Mouse (Mus musculus) hindbrain, embryonic 13.5 days (tissue): ENCODE measurements around the gene Prcc. TPM values are rescaled to one million over a fixed set of nuclear protein-coding genes. Genes with fewer than 3 reads are reported as not detected.
"Not testable (repeated sequence)": the region's sequence is repeated elsewhere in the genome, so short reads cannot be mapped to it uniquely, and the experiment has no call there.

ENCODE experiments used
- ATAC-seq: fragments of 200-750 bp; cut with Nextera tagmentation; 2 replicates; pipeline ENCODE4 v1.8.0; 2017; ENCODE audit warnings: moderate TSS enrichment; ENCODE audit not compliant: low FRiP score
- H3K27ac ChIP-seq: fragments of 300-500 bp; sonication (generic); 2 replicates; pipeline ENCODE4 v1.5.1; 2015; ENCODE audit warnings: inconsistent platforms, mild to moderate bottlenecking, moderate library complexity
- H3K27me3 ChIP-seq: fragments of 300-500 bp; sonication (generic); 2 replicates; pipeline ENCODE4 v1.6.1; 2015; ENCODE audit warnings: mild to moderate bottlenecking, inconsistent platforms
- H3K36me3 ChIP-seq: fragments of 300-500 bp; sonication (generic); 2 replicates; pipeline ENCODE4 v1.6.1; 2015; ENCODE audit warnings: mild to moderate bottlenecking, inconsistent platforms
- H3K4me1 ChIP-seq: fragments of 300-500 bp; sonication (generic); replicated peaks from 2 replicates; pipeline ENCODE4 v1.6.1; 2015; ENCODE audit warnings: inconsistent platforms
- H3K4me2 ChIP-seq: fragments of 300-500 bp; sonication (generic); 2 replicates; pipeline ENCODE4 v1.6.1; 2015; ENCODE audit warnings: inconsistent platforms, mild to moderate bottlenecking, moderate library complexity
- H3K4me3 ChIP-seq: fragments of 300-500 bp; sonication (generic); 2 replicates; pipeline ENCODE4 v1.5.1; 2015; ENCODE audit warnings: mild to moderate bottlenecking, inconsistent platforms
- H3K9ac ChIP-seq: fragments of 300-500 bp; sonication (generic); 2 replicates; pipeline ENCODE4 v1.6.1; 2015; ENCODE audit warnings: mild to moderate bottlenecking, inconsistent platforms
- H3K9me3 ChIP-seq: fragments of 300-500 bp; sonication (generic); 2 replicates; pipeline ENCODE4 v1.6.1; 2016; ENCODE audit warnings: inconsistent platforms
- WGBS: fragments of 180-500 bp; shearing (Covaris S2); methylation state at CpG from one replicate; pipeline ENCODE4 v1.1.7; 2015; 5-methylcytosine and 5-hydroxymethylcytosine counted together
- polyA plus RNA-seq: library from polyadenylated mRNA; unstranded; fragments of >200 nt; fragmentation: Nextera tagmentation; extraction: Ambion mirVana; gene quantifications from 2 replicates; pipeline ENCODE4 v1.2.1, GENCODE M21; 2015

Prcc gene
- polyA plus RNA-seq, 1 experiment from 2014 or later = 15.5 TPM

GRCm38 (mm10) chr3:87916990-87917389 is 31.6 kb upstream of the Prcc start:
- no peak for ATAC-seq
- H3K9ac ChIP-seq = no peak overlapping the region
- H3K4me1 ChIP-seq = peaks cover 17% of the 10 kb centered on the region
- H3K4me2 ChIP-seq = no peak overlapping the region
- H3K9me3 ChIP-seq = no peaks in the 10 kb centered on the region
- no peak overlapping the region for H3K27ac ChIP-seq
- H3K27me3 ChIP-seq = no peaks in the 10 kb centered on the region
- 98% methylated on average over 1 of the region's 1 CpGs for WGBS
- no peak overlapping the region for H3K4me3 ChIP-seq
- H3K36me3 ChIP-seq = peaks cover 44% of the 10 kb centered on the region

GRCm38 (mm10) chr3:87913891-87914290 is 28.5 kb upstream of the Prcc start:
- H3K9ac ChIP-seq = no peak overlapping the region
- no peak overlapping the region for H3K27ac ChIP-seq
- H3K4me2 ChIP-seq = no peak overlapping the region
- peaks cover 26% of the 10 kb centered on the region for H3K4me1 ChIP-seq
- ATAC-seq = no peak
- no peak overlapping the region for H3K4me3 ChIP-seq
- WGBS = 97% methylated on average over 10 of the region's 10 CpGs
- H3K9me3 ChIP-seq = no peaks in the 10 kb centered on the region
- no peaks in the 10 kb centered on the region for H3K27me3 ChIP-seq
- peaks cover 41% of the 10 kb centered on the region for H3K36me3 ChIP-seq

GRCm38 (mm10) chr3:87913491-87913890 is 28.1 kb upstream of the Prcc start:
- H3K36me3 ChIP-seq = peaks cover 41% of the 10 kb centered on the region
- 84% methylated on average over 7 of the region's 7 CpGs for WGBS

GRCm38 (mm10) chr3:87910573-87911141 is 25.2 kb upstream of the Prcc start:
- Histone ChIP-seq H3K27me3 (no peaks in the 10 kb centered on the region), H3K4me2 (peak overlapping the region; percentile 59), H3K36me3 (peaks cover 26% of the 10 kb centered on the region), H3K9ac (peak overlapping the region; percentile 68), H3K4me1 (peaks cover 43% of the 10 kb centered on the region), H3K27ac (peak overlapping the region; percentile 88), H3K4me3 (peak overlapping the region; percentile 44), H3K9me3 (no peaks in the 10 kb centered on the region)
- 0% methylated on average over 12 of the region's 12 CpGs for WGBS
- ATAC-seq = 0 out of 2 replicates have a peak, but pooled peaks have one; percentile 12

More at GRCm38 (mm10) chr3:87913491-87913890, 28.1 kb upstream of the Prcc start:
- H3K4me2 ChIP-seq = no peak overlapping the region
- H3K27me3 ChIP-seq = no peaks in the 10 kb centered on the region
- no peak overlapping the region for H3K27ac ChIP-seq
- no peak overlapping the region for H3K4me3 ChIP-seq
- H3K9me3 ChIP-seq = no peaks in the 10 kb centered on the region
- H3K9ac ChIP-seq = no peak overlapping the region
- peaks cover 28% of the 10 kb centered on the region for H3K4me1 ChIP-seq
- ATAC-seq = no peak

- Histone ChIP-seq H3K4me2 (peak overlapping the region; percentile 59), H3K36me3 (peaks cover 20% of the 10 kb centered on the region), H3K27ac (peak overlapping the region; percentile 88), H3K4me1 (peaks cover 43% of the 10 kb centered on the region), H3K9me3 (no peaks in the 10 kb centered on the region), H3K4me3 (peak overlapping the region; percentile 44), H3K9ac (peak overlapping the region; percentile 68), H3K27me3 (no peaks in the 10 kb centered on the region)
- ATAC-seq = no peak
- WGBS = 2% methylated on average over 4 of the region's 4 CpGs
Measured at GRCm38 (mm10) chr3:87909874-87910273, 24.5 kb upstream of the Prcc start.

GRCm38 (mm10) chr3:87909381-87909780 is 24.0 kb upstream of the Prcc start:
- 88% methylated on average over 2 of the region's 2 CpGs for WGBS
- no peak overlapping the region for H3K4me3 ChIP-seq
- peaks cover 15% of the 10 kb centered on the region for H3K36me3 ChIP-seq
- H3K9me3 ChIP-seq = no peaks in the 10 kb centered on the region
- H3K27me3 ChIP-seq = no peaks in the 10 kb centered on the region
- peak overlapping the region; percentile 88 for H3K27ac ChIP-seq
- H3K9ac ChIP-seq = peak overlapping the region; percentile 68; the same call in 1 of the 2 replicates
- H3K4me2 ChIP-seq = no peak overlapping the region
- H3K4me1 ChIP-seq = peaks cover 43% of the 10 kb centered on the region
- no peak for ATAC-seq

GRCm38 (mm10) chr3:87907906-87908305 is 22.5 kb upstream of the Prcc start:
- peak overlapping the region; percentile 94 for H3K9ac ChIP-seq
- peak overlapping the region; percentile 96 for H3K27ac ChIP-seq
- peaks cover 43% of the 10 kb centered on the region for H3K4me1 ChIP-seq
- ATAC-seq = no peak
- no peaks in the 10 kb centered on the region for H3K27me3 ChIP-seq
- H3K4me2 ChIP-seq = peak overlapping the region; percentile 91
- peak overlapping the region; percentile 98 for H3K4me3 ChIP-seq
- H3K9me3 ChIP-seq = no peaks in the 10 kb centered on the region
- no peaks in the 10 kb centered on the region; the same call in 1 of the 2 replicates for H3K36me3 ChIP-seq
- WGBS = 17% methylated on average over 1 of the region's 1 CpGs

GRCm38 (mm10) chr3:87906981-87907857 is 21.8 kb upstream of the Prcc start:
- Histone ChIP-seq H3K36me3 (no peaks in the 10 kb centered on the region), H3K4me3 (peak overlapping the region; percentile 98), H3K9me3 (no peaks in the 10 kb centered on the region), H3K4me1 (peaks cover 43% of the 10 kb centered on the region), H3K27me3 (no peaks in the 10 kb centered on the region), H3K9ac (peak overlapping the region; percentile 94), H3K4me2 (peak overlapping the region; percentile 91), H3K27ac (peak overlapping the region; percentile 96)
- under 1% methylated on average over 27 of the region's 27 CpGs for WGBS
- no peak for ATAC-seq

- WGBS = under 1% methylated on average over 23 of the region's 47 CpGs
Measured at GRCm38 (mm10) chr3:87906601-87906980, 21.2 kb upstream of the Prcc start.

GRCm38 (mm10) chr3:87905880-87906485 is 20.6 kb upstream of the Prcc start, which contains the start of gene Hdgf:
Gene Hdgf, plus strand, starts transcription at chr3:87906321.
- Histone ChIP-seq H3K27me3 (no peaks in the 10 kb centered on the region), H3K4me3 (peak within 1 kb of the TSS; percentile 98), H3K27ac (peak within 1 kb of the TSS; percentile 96), H3K4me1 (peaks cover 40% of the 10 kb centered on the region), H3K36me3 (no peaks in the 10 kb centered on the region), H3K9ac (peak within 1 kb of the TSS; percentile 94), H3K9me3 (no peaks in the 10 kb centered on the region), H3K4me2 (peak within 1 kb of the TSS; percentile 91)
- under 1% methylated on average over 57 of the region's 57 CpGs for WGBS
- ATAC-seq = peak; percentile 95

More at GRCm38 (mm10) chr3:87906601-87906980, 21.2 kb upstream of the Prcc start:
- Histone ChIP-seq H3K9ac (peak overlapping the region; percentile 94), H3K4me1 (peaks cover 43% of the 10 kb centered on the region), H3K4me3 (peak overlapping the region; percentile 98), H3K27me3 (no peaks in the 10 kb centered on the region), H3K9me3 (no peaks in the 10 kb centered on the region), H3K4me2 (peak overlapping the region; percentile 91), H3K27ac (peak overlapping the region; percentile 96), H3K36me3 (no peaks in the 10 kb centered on the region)
- ATAC-seq = peak; percentile 44

GRCm38 (mm10) chr3:87903821-87904220 is 18.4 kb upstream of the Prcc start:
- no peak overlapping the region for H3K9ac ChIP-seq
- no peaks in the 10 kb centered on the region for H3K27me3 ChIP-seq
- peaks cover 18% of the 10 kb centered on the region for H3K4me1 ChIP-seq
- H3K9me3 ChIP-seq = no peaks in the 10 kb centered on the region
- H3K27ac ChIP-seq = no peak overlapping the region
- H3K4me3 ChIP-seq = no peak overlapping the region
- no peaks in the 10 kb centered on the region for H3K36me3 ChIP-seq
- H3K4me2 ChIP-seq = no peak overlapping the region
- WGBS = 53% methylated on average over 5 of the region's 5 CpGs
- ATAC-seq = no peak

GRCm38 (mm10) chr3:87901959-87902358 is 16.6 kb upstream of the Prcc start:
- H3K27ac ChIP-seq, H3K4me3 ChIP-seq, ATAC-seq, H3K36me3 ChIP-seq, H3K9me3 ChIP-seq, H3K27me3 ChIP-seq, H3K9ac ChIP-seq, H3K4me2 ChIP-seq, H3K4me1 ChIP-seq: not testable (repeated sequence)
- 84% methylated on average over 6 of the region's 6 CpGs for WGBS
